Mouse (Mus musculus) lung, postnatal 0 days (tissue): ENCODE results near the gene Mrps23.

Experiments used
- CTCF ChIP-seq: IDR thresholded peaks from 2 replicates; pipeline ENCODE4 v1.5.1; 2016; ENCODE audit warnings: antibody characterized with exemption, mild to moderate bottlenecking
- EP300 ChIP-seq: IDR thresholded peaks from 2 replicates; pipeline ENCODE4 v1.6.1; 2016; ENCODE audit warnings: antibody characterized with exemption, mild to moderate bottlenecking, control low read depth

GRCm38 (mm10) chr11:88193824-88194696, 10.1 kb upstream of the Mrps23 start:
- no peak for TF ChIP-seq CTCF
- no peak for TF ChIP-seq EP300
